Mouse (Mus musculus) CH12F3 (cell line): ENCODE measurements around the gene Gm11733.
"Not testable (repeated sequence)": the region's sequence is repeated elsewhere in the genome, so short reads cannot be mapped to it uniquely, and the experiment has no call there.

Source experiments
- in situ Hi-C: fragments of 300-500 bp; cut with MboI; formaldehyde crosslinking; loops from 2 replicates; pipeline ENCODE4 v1.14.3; 2020; ENCODE audit warnings: low sequenced_read_pairs

Gene Gm11733

GRCm38 (mm10) chr11:117484198-117484597 lies at the start of gene Gm11733:
Gene Gm11733 (plus strand): TSS chr11:117484368.
- in situ Hi-C loops: no loop called here

DNA sequence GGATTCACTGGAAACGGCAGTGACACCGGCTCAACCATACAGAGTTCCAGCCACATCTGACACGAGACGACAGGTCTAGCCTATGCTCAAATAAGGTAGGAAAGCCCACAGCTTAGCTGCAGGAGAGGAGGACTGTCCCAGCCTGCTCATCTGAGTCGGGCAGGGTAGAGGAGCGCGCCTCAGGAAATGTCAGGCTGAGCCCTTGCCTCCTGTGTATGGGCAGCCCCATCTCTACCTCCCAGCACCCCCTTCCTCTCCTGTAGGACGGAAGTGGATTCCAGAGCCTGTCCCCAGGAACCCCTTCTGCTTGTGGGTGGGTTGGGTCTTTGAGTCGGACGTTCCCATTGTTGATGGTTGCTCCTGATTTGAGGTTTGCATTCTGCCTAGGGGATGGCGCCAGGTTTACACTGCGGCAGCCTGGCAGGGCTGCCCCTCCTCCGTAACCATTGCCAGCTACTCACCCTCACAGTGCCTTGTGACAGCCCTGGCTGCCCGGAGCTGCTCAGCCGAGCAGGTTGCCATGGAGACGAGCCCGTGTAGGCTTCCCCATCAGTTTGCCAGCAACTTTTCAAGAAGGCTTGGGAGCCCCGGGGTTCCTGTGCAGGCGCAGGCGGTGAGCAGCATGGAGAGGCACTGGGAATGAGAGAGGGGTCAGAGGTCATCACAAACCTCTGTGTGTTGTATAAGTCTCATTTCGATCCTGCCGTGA lies 47.6 kb upstream of the Gm11733 start:
- in situ Hi-C loops: no loop called here

GRCm38 (mm10) chr11:117437110-117437490 lies 47.1 kb upstream of the Gm11733 start:
- in situ Hi-C loops: no loop called here

- in situ Hi-C loops: no loop called here
Observed at GRCm38 (mm10) chr11:117438363-117438762, 45.8 kb upstream of the Gm11733 start.

- in situ Hi-C loops: no loop called here
Observed at GRCm38 (mm10) chr11:117440865-117441425, 43.2 kb upstream of the Gm11733 start.

DNA sequence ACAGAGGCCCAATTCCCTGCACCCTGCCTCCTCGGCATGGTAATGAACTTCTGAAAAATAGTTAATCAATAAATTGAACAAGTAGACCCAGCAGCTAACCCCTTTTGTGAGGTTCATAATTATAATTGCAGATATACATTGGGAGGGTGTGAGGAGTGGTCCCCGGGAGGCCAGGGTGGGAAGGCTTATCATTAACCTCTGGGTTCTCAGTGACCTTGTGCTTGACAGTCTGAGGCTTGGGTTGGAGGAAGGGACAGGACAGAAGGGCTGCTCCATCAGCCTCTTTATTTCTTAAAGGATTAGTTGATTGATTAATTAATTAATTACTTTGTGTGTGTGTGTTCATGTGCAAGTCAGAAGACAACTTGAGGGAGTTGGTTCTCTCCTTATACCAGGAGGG lies 40.1 kb upstream of the Gm11733 start:
- in situ Hi-C loops: no loop called here

DNA sequence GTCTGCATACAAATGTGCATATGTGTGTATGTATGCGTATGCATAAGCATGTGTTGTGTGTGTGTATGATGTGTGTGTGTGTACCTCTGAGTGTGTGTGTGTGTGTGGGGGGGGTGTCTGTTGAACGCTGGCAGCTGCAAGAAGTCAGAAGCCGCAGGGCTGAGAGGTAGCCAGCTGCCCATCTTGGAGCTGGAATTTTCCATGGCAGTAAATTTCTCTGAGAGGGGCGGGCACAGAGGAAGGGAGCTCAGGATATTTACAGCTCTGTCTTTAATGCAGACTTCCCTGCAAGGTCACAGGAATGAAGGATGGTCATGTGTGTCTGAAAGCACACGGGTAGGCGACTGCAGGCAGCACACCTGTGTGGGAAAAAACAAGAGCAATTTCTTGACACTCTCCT lies 38.5 kb upstream of the Gm11733 start:
- in situ Hi-C loops: no loop called here

GRCm38 (mm10) chr11:117454086-117454485 lies 30.1 kb upstream of the Gm11733 start:
- in situ Hi-C loops: no loop called here

GRCm38 (mm10) chr11:117459148-117459547 lies 25.0 kb upstream of the Gm11733 start:
- in situ Hi-C loops: no loop called here

DNA sequence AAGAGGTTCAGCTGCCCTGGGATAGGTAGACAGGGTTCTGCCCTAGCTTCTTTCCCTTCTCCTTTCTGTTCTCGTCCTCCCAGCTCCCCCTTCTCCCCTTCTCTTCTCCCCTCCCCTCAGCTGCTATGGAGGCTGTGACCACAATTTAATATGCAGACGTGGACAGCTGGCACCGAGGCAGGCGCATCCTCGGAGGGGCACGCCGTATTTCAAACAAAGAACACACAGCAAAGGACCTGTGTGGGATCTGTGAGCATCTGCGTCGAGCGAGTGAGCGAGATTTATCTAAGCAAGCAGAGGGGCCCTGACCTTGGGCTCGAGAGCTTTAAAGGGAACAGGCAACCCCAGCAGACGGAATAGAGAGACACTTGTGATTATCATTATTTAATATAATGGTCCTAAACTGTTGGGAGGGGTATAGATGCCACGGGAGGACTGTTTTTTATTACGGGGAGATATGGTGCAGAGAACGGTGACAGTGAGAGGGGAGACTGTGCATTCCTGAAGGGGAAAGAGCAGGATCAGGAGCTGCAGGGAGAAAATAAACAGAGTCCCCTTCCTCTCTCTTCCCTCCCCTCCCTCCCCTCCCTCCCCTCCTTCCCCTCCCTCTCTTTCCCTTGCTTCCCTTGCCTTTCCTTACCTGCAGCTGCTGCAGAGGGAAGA lies 21.8 kb upstream of the Gm11733 start:
- in situ Hi-C loops: no loop called here

DNA sequence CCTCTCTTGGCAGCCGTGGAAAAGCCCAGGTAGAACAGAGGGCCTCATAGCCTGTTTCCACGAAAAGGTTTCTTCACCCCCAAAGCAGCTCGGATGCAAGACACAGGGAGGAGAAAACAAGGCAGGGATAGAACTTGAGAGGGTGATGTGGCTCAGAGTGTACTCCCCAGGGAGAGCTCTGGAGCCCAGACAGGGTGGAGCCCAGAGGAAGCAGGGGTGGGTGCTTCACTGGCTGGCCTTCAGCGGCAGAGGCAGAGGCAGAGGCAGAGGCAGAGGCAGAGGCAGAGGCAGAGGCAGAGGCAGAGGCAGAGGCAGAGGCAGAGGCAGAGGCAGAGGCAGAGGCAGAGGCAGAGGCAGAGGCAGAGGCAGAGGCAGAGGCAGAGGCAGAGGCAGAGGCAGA lies 20.8 kb upstream of the Gm11733 start:
- in situ Hi-C loops: not testable (repeated sequence)

DNA sequence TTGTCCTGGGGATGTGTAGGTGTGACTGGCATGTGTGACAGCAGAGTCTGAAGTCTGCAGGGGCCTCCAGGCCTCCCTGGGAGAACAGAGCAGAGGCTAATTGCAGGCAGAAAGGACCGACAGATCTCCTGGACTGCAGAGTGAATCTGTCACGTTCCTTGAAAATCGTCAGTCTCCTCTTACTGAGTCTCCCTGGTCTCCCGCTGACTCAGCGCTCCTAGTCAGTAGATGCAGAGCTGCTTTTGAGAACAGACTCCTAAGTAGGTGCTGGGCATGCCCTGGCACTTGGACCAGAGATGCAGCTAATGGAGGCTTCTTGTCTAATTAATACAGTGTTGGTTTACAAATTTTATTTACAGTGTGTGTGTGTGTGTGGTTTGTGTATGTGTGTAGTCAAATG lies 17.9 kb upstream of the Gm11733 start:
- in situ Hi-C loops: no loop called here

DNA sequence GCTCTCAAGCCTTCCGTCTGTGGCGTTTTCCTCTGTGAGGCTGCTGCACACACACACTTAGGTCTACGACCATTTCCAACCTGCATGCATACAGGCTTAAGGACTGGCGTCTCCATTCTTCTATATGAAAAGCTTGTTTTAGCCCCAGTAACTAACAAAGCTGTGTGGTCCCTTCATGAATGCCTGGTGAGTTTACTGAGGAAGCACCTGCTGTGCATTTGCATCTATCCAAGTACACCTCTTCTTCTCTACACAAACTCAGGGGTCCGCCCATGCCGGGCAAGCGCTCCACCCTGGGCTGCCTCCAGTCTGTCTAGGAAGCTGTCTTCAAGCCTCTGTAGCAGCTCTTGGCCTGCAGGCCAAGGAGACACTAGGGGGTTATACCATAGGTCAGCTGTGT lies 17.3 kb upstream of the Gm11733 start:
- in situ Hi-C loops: no loop called here

DNA sequence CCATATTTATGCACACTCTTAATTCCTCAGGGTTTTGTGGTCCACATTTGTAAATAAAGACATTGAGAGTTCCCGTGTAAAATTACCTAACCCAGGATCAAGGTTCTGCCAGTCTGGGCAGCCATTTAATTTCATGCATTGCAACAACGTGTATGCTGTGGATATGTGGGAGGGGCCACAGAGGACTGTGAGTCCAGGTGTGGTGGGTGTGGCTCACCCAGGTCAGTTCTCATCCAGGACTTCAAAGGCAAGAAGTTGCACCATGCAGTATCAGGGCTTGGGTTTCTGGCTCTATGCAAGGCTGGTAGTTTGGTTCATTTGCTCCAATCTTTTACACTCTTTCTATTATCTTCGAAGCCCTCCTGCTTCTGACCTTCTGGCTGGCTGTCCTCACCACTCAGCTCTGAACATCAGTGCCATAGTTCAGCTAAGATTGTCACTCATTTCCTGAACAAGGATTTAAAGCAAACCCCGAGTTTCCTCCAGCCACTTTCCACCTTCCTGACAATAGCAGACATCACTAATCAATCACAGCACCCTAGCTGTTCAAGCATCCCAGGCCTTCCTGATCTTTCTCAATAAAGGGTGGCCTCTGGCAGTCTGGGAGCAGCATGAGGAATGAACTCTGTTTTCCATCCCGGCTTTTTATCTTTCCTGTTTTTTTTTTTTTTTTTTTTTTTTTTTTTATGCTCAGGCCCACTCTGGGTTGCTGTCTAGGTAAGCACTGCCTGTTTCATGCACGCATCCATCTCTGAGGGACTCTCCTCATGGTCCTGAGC lies 15.4 kb upstream of the Gm11733 start:
- in situ Hi-C loops: no loop called here

- in situ Hi-C loops: no loop called here
Observed at GRCm38 (mm10) chr11:117469724-117470123, 14.4 kb upstream of the Gm11733 start.

GRCm38 (mm10) chr11:117470586-117471195 lies 13.5 kb upstream of the Gm11733 start:
- in situ Hi-C loops: no loop called here

- in situ Hi-C loops: no loop called here
Observed at GRCm38 (mm10) chr11:117471625-117472283, 12.4 kb upstream of the Gm11733 start.

- in situ Hi-C loops: no loop called here
Observed at GRCm38 (mm10) chr11:117472885-117473284, 11.3 kb upstream of the Gm11733 start.

GRCm38 (mm10) chr11:117475204-117475603 lies 9.0 kb upstream of the Gm11733 start:
- in situ Hi-C loops: no loop called here

- in situ Hi-C loops: no loop called here
Observed at GRCm38 (mm10) chr11:117475669-117476068, 8.5 kb upstream of the Gm11733 start.
